Mouse (Mus musculus): ENCODE data around the gene Ppid.

The Ppid gene

DNA sequence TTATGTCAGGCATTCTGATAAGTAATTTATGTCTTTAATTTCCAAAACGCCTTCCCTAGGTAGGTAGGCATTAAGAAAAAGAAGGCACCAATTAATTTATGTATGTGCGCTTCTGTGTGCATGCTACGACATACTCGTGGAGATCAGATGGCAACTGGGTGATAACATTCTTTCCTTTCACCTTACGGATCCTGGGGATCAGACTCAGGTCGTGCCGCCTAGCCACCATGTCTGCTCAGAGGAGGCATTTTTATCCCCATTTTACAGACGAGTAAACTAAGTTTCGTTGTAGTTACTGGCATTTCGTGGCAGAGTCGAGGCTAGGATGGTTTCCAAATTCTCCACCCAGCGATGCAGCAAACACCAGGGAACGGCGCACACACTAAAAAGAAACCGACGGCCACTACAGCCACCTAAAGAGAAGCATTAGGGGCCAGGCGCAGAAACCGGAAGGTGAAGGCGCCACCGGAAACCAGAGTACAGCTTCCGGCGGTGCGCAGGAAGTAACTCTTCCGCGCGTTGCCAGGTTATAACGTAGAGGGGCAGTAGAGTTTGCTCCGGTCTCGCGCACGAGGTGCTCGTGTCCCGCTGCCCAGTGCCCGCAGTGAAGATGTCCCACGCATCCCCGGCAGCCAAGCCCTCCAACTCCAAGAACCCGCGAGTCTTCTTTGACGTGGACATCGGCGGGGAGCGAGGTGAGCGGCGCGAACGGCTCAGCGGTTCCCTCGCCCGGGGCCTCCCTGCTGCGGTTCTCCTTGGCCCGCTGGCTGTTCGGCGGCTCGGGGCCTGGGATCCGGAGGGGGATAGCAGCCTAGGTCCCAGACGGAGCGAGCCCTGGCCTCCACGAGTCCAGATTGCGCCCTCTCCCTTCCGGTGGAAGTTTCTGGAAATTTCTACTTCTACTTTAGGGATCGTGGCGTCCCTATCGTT lies at the start of gene Ppid:
TSS of gene Ppid (plus strand) at position 480 of the 930 bp plus-strand sequence.
- DNase-seq (ENCODE audit: low read depth, low spot score): peak; percentile 90

DNA sequence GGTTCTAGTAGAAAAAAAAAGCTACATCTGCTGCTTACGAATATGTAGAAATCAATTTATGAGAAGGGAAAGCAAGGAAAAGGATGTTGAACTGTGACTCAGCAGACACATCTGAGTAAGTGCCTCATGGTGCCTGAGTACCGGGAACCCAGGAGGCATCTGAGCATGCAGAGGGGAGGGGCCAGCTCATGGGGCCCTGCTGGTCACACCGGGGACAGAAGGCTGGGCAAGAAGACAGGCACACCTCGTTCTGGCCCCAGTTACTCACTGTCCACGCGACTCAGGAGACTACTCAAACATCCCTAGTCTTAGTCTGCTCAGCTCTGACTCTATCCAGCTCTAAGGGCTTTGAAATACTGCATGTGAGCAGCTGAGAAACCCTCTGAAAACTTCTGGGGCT lies 48.6 kb upstream of the Ppid start:
- no peak for DNase-seq (ENCODE audit: low read depth, low spot score)

DNA sequence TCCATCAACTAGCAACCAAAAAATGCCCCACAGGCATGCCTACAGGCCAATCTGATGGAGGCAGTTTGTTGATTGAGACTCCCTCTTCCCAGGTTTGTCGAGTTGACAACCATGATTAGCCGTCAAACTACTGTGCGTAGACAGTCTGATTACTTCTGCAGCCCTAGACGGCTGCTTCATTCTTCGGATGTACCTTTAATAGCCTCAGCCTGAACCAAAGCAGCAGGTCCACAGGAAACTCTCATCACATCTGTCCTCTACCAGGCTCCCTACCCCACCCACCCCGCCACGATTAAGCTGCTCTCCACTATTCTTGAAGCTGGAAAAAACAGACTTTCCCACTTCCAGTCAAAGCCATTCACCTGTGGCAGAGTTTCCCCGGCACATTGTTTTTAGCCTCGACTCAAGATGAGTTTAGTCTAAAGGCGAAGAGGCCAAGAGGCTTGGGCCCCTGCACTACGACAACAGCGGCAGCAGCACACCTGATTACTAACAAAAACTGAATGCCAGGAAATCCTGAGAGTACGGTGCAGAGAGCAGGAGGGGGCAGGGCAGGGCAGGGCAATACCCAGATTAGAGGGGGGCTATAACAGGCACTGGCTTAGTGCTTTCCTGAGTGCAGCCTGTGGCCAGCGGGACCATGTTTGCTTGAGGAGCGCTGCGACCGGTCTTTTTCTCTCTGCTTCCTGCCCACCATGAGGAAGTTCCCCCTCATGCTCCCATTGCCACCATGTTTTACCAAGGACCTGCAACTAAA lies 42.3 kb upstream of the Ppid start:
- DNase-seq (ENCODE audit: low read depth, low spot score): no peak

DNA sequence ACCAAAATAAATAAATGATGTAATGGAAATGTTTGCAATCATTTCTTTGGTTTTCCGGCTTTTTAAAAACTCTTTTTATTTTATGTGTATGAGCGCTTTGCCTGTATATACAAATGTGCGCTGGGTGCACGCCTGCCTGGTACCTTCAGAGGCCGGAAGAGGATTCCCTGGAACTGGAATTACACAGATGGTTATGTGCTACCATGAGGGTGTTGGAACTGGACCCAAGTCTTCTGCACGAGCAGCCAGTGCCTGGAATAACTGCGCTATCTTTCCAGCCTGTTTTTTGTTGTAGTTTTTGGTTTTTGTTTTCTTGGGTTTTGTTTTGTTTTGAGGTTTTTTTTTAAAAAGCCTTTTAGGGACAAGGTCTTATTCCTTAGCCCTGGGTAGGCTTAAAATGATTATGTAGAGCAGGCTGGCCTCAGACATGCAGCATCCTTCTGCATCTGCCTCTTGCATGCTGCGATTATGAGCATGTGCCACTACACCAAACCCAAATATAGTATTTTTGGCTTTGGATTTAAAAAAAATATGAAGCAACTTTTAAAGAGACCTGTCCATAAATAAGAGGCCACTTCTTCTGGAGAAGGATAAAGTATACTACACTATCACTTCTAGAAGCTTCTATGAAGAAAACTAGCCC lies 41.3 kb upstream of the Ppid start:
- DNase-seq (ENCODE audit: low read depth, low spot score): no peak

DNA sequence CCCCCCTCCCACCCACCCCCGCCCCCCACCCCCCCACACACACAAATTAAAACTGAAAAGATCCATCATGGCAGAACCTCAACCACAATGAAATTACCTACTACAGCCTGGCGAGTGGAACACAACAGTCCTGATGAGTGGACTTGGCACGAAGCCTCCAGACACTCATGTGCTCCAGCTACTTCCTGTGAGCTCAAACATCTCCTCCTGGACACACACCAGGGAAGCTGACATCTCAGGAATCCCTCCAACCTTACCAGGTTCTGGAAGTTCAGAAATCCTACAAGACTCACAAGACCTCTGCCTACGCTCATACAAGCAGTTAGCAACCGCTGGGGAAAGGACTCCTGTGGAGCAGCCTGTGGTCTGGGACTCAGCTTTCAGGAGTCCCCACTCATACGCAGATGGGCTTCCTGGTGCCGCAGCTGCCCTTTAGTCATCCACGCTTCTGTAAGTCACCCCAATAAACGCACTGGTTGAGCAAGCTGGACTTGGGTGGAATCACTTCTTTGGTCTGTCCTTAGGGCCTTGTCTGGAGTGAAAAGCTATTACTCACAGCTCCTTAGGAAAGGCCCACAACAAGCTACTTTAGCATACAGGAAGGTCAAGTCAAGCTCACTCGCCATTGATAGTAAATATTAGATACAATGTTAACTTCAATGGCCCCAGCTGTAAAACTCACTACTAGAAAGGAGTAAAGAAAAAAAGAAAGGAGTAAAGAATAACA lies 39.2 kb upstream of the Ppid start:
- no peak for DNase-seq (ENCODE audit: low read depth, low spot score)

DNA sequence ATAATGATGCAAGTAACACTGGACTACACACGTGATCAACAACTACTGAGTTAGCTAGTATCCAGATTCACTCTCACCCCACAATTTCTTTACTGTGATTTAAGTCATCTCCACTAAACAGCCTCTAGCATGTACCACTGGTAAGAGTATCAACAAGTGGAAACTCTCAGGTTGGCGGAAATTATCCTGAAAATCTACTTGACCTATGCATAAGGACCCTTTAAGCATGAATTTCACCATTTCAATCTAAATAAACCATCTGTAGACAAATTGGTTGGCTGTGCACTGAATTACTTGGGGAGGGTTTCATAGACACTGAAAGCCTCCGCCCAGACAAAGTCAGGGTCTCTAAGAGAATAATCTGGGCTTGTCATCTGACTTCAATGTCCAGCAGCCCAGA lies 37.4 kb upstream of the Ppid start:
- no peak for DNase-seq (ENCODE audit: low read depth, low spot score)

DNA sequence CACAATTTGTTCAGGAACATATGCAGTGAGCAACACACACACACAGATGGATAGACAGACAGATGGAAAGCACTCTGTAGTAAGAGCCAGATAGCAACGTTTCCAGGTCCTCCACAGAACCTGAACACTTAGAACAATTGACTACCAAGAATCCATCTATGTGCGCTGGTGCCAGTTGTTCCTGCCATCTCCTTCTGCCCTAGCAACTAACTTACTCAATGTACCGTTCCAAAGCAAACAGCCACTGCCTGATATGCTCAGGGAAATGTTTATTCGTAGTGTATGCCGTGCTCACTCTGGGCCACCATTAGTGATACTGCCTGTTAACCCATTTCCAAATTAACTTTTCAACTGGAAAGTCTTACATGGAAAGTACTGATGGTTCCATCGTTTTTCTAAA lies 36.1 kb upstream of the Ppid start:
- no peak for DNase-seq (ENCODE audit: low read depth, low spot score)

DNA sequence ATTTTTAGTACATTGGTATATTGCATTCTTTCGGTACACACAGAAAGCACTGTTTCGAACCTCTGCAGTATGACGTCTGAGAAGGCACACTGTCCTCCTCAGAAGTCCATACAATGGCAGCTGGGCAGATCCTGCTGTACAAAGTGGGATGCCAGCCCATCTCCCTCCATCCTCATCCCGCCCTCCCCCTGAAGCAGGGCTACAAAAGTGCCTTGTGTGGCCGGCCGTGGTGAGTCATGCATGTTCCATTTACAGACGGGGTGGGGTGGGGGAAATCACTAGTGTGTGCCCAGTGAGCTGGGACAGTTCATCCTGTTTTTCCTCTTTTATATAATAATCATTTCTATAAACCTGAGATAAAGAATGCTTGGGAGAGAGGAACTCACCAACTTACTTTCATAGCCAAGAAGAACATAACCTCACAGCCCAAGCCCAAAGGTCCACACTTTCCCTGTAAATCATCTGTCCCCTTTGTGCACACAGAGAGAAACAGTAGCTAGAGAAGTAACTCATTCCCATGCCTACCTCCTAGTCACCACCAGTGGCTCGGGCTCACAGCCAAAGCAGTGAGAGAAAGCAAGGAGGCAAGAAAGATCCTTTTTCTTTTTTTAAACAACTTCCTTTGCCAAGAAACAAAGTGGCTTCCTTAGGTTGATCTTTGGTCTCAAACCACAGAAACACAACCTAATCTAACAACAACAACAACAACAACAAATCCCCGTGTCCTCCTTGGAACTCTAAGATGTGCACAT lies 31.9 kb upstream of the Ppid start:
- no peak for DNase-seq (ENCODE audit: low read depth, low spot score)

DNA sequence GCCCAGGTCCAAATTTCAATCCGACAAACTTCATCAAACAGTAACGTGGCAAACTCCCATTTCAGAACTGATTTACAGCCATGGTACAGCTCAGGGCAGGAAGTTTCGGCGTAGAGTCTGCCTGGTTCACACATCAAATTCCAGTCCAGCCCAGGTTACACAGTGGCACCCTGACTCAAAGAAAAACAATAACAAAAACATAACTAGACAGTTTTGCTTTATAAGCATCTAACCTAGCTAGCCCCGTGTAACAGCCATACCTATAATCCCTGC lies 31.4 kb upstream of the Ppid start:
- DNase-seq (ENCODE audit: low read depth, low spot score): no peak

DNA sequence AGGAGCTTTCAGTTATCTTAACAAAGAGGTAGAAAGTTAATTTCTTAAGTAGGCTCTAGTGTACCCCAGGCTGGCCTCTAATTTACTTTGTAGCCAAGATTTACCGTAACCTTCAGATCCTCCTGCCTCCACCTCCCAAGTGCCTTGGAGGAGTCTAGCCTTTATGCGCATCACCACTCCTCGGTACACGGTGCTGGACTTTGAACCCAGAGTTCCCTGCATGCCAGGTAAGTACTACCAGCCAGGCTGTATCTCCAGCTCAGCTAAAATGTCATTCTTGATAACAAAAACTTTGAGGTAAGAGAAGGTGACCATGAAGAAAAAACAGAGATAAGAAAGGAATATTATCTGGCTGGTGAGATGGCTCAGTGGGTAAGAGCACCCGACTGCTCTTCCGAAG lies 30.6 kb upstream of the Ppid start:
- DNase-seq (ENCODE audit: low read depth, low spot score): no peak

DNA sequence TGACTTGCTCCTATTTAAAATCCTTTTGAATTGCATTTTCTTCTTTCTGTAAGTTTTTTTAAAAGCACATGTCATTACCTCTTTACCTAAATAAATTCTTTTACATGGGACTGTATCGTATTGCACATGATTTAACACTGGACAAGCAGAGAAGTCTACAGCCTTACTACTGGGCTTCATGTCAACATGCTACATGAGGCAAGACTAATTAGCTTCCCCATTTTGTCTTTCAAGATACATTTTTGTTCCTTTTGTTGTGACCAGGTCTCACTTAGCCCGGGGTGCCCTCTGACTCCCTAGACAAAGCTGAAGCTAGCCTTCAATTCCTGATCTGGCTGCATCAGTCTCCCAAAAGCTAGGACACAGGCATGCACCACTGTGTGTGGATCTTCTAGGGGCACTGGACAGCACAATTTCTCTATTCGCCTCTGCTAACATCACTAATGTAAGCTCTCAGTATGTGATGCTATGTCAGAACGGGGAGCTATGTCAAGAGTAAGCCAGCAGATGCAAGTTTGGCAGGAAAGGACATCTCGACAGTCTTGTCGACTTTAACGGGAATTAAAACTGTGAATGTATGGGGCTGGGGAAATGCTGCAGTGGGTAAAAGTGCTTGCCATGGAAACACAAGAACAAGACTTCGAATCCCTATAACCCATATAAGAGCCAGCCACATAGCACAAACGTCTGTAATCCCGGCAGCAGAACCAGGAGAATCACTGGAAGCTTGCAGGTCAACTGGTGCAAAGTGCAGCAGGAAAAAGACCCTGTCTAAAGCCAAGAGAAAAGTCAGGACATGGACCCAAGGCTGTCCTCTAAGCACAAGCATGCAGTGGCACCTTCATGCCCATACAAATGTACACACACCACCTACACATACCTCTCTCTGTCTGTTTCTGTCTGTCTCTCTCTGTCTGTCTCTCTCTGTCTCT lies 29.1 kb upstream of the Ppid start:
- DNase-seq (ENCODE audit: low read depth, low spot score): no peak

DNA sequence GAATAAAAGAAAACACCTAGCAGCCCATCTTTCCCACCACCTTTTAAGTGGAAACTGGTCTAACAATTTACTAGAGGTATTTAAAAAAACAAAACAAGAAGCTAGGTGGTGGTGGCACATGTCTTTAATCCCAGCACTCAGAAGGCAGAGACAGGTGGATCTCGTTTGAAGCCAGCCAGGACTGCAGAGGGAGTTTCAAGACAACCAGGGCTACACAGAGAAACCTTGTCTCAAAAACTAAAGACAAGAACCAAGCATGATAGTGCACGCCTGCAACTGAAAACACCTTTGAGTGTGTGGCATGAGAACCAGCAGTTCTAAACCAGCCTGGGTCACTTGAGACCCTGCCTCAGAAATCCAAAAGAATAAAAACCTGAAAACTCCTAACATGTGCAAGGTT lies 27.6 kb upstream of the Ppid start:
- no peak for DNase-seq (ENCODE audit: low read depth, low spot score)

DNA sequence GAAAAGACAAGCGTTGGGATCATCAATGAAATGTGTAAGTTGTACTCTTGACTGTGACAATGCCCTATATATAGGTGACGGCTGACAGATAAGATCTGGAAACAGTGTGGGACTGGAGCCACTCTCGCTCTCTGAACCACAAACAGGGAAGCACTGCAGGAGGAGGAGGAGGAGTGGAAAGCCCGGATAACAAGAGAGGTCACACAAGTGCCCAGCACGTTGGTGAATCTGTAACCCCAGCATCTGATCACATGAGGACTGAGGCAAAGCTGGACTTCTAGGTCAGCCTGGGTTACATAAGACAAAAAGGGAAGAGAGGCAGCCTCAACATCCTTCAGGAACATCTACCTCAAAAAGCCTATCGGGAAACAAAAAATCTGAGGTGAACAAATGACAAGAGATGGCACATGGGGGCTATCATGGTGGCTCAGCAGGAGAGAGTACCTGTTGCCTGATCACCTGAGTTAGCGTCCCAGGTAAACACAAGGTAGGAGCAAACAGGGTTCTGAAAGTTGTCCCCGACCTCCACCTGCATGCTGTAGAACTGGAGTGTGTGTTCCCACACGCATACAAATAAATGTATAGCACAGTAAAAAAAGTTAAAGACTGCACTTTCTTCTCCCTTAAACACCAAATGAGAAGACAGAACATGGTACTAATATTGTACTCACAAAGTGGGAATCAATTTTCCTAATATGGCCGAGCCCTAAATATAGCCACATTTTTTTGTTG lies 26.1 kb upstream of the Ppid start:
- DNase-seq (ENCODE audit: low read depth, low spot score): no peak

DNA sequence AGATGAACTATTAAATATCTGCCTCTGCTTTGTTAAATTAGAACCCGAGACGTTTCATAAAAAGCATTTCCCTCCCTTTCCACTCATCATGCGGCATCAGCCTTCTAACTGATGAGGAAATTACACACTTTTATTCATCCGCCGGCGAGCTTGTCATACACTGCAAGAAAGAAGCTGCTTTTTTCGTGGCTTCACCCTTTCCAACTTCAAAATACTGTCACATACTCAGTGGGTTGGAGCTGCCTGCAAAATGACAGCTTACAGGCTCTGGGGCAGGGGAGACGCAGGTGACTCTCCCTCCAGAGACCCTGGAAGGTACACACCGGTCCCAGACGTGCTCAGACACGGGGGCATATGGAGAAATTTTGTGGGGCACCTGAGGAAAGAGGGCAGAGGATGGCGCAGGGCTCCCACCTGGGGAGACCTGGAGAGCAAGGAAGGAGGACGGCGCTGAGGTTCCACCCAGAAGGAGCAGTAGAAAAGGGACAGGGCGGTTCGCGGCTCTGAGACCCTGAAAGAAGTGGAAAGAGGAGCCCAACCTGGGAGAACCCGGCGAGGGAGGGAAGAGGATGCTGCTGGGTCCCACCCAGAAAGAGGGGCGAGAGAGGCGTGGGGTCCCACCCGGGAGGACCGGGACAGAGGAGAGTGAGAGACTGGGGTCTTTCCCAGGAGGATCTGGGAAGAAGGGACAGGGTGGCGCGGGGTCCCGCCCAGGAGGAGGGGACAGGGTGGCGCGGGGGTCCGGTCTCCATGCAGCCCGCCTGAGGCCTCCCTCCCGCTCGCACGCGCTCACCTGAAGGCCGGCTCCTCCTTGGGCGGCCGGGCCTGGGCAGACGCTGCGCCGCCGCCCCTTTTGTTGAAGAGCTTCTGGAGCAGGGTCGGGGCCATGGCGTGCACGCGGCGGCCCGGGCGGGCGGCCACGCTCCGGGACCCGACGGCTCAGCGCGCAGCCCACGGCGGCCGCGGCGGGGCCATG lies 24.1 kb upstream of the Ppid start:
- DNase-seq (ENCODE audit: low read depth, low spot score): peak; percentile 25

DNA sequence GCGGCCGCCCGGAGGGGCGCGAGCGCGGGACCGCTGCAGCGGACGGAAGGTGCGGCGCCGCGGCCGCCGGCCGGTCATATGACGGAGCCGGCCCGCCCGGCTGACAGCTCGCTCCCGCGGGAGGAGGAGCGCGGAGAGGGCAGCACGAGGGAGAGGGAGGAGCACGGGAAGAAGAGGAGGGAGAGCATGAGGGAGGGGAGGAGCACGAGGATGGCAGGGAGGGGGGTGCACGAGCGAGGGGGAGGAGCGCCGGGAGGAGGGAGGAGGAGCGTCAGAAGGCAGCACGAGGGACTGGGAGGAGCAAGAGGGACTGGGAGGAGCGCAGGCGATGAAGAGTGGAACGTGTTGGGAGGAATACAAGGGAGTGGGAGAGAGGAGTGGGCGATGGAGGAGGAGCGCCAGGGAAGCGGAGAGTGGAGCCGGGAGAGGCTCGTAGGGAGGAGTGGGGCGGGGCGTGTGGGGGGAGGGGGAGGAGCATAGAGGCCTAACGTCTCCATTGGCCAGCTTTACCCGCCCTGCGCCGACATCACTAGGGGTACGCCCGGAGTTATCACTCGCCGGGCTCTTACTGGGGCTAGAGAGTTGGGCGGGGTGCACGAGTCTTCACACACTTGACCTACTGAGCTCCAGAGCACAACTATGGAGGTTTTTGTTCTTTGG lies 23.3 kb upstream of the Ppid start, which contains the start of gene Fnip2:
TSS of gene Fnip2 (minus strand) at position 94 of the 660 bp plus-strand sequence.
- DNase-seq (ENCODE audit: low read depth, low spot score): peak; percentile 90

DNA sequence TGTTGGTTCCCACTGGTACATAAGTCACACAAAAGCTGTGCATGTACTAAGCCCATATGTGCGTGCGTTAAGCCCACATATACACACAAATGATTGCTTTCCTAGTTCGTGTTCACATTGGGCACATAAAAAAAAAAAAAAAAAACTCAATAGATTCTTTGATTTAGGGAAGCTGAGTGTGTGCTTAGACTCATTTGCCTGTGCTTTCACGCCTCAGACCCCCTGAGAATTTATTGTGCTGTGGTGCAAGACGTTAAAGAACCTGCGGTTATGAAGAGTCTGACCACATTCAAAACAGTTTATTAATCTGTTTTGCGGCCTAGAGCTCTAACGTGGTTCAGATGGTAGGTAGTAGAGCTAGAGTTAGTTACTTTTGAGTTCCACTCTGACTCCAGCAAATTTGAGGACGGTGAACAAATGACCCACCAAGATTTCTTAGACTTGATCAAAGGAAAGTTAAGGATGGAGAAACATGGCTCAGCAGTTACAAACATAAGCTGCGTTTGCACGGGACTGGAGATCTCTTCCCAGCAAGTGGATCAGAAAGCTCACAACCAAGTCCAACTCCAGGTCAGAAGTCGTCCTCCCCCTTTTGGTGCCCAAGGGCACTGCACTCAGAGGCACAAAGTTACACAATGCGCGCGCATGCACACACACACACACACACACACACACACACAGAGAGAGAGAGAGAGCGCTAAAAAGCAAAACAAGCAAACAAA lies 22.4 kb upstream of the Ppid start:
- peak; percentile 27 for DNase-seq (ENCODE audit: low read depth, low spot score)

DNA sequence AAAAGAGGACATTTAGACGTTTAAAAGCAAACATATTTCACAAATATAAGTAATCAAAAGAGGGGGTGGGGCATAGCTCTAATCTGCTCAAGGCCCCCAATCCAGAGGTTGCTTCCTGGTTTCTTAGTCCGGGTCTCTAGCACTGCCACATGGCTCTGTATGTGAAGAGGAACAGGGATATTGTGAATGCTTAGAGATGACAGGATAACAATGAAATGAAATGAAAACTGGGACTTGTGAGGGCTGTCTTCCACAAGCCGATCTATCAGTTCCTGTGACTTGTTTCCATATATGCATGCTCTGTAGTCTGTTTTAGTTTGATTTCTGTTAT lies 21.8 kb upstream of the Ppid start:
- DNase-seq (ENCODE audit: low read depth, low spot score): no peak

Data from CD4-positive, CD25-positive, alpha-beta regulatory T cell, adult 2 months (primary cell).